Mouse (Mus musculus) neural tube, embryonic 13.5 days (tissue): Measurements from ENCODE around the gene Por. TPM values are rescaled to one million over a fixed set of nuclear protein-coding genes. Genes with fewer than 3 reads are reported as not detected.

Experiments used
- ATAC-seq: fragments of 200-750 bp; cut with Nextera tagmentation; 2 replicates; pipeline ENCODE4 v1.8.0; 2017; ENCODE audit warnings: low read depth, mild to moderate bottlenecking, moderate TSS enrichment, moderate library complexity
- H3K27ac ChIP-seq: fragments of 300-500 bp; sonication (generic); replicated peaks from 2 replicates; pipeline ENCODE4 v1.5.1; 2015; ENCODE audit warnings: moderate library complexity, mild to moderate bottlenecking, inconsistent platforms
- H3K27me3 ChIP-seq: fragments of 300-500 bp; sonication (generic); 2 replicates; pipeline ENCODE4 v1.6.1; 2015; ENCODE audit warnings: mild to moderate bottlenecking, inconsistent platforms
- H3K36me3 ChIP-seq: fragments of 300-500 bp; sonication (generic); 2 replicates; pipeline ENCODE4 v1.6.1; 2015; ENCODE audit warnings: mild to moderate bottlenecking, inconsistent platforms
- H3K4me1 ChIP-seq: fragments of 300-500 bp; sonication (generic); replicated peaks from 2 replicates; pipeline ENCODE4 v1.6.1; 2015; ENCODE audit warnings: inconsistent platforms
- H3K4me2 ChIP-seq: fragments of 300-500 bp; sonication (generic); 2 replicates; pipeline ENCODE4 v1.6.1; 2015; ENCODE audit warnings: inconsistent platforms, mild to moderate bottlenecking, moderate library complexity
- H3K4me3 ChIP-seq: fragments of 300-500 bp; sonication (generic); 2 replicates; pipeline ENCODE4 v1.5.1; 2015; ENCODE audit warnings: mild to moderate bottlenecking, inconsistent platforms
- H3K9ac ChIP-seq: fragments of 300-500 bp; sonication (generic); 2 replicates; pipeline ENCODE4 v1.6.1; 2015; ENCODE audit warnings: moderate library complexity, mild to moderate bottlenecking, inconsistent platforms
- H3K9me3 ChIP-seq: fragments of 300-500 bp; sonication (generic); 2 replicates; pipeline ENCODE4 v1.6.1; 2016; ENCODE audit warnings: inconsistent platforms
- WGBS: fragments of 180-500 bp; shearing (Covaris S2); methylation state at CpG from one replicate; pipeline ENCODE4 v1.1.7; 2015; 5-methylcytosine and 5-hydroxymethylcytosine counted together
- polyA plus RNA-seq: library from polyadenylated mRNA; unstranded; fragments of >200 nt; fragmentation: Nextera tagmentation; extraction: Ambion mirVana; gene quantifications from 2 replicates; pipeline ENCODE4 v1.2.1, GENCODE M21; 2015

Gene Por
- polyA plus RNA-seq, 1 experiment from 2014 or later = 110 TPM

DNA sequence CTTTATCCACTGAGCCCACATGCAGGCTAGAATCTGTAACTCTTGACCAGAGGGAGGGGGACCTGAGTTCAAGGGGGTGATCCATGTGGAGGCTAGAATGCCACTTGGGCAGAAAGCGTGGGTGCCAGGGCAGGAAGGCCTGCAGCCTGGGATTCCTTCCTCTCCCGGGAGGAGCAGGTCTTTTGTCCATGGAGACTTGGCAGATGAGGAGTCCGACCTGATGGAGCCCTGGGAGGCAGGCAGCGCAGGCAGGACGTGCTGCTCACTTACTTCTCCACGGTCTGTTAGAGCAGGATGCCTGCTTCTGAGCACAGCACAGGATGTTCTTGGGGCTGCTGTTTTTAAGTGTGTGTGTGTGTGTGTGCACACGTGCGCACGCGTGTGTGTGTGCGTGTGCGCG is 37.2 kb downstream of the Por start:
- Histone ChIP-seq H3K27ac (no peak overlapping the region), H3K9ac (no peak overlapping the region), H3K4me3 (no peak overlapping the region), H3K4me2 (no peak overlapping the region), H3K4me1 (peaks cover 1% of the 10 kb centered on the region; the same call in 1 of the 2 replicates), H3K27me3 (no peaks in the 10 kb centered on the region), H3K36me3 (peaks cover 45% of the 10 kb centered on the region), H3K9me3 (no peaks in the 10 kb centered on the region)
- WGBS = 95% methylated on average over 13 of the region's 13 CpGs
- ATAC-seq = no peak

DNA sequence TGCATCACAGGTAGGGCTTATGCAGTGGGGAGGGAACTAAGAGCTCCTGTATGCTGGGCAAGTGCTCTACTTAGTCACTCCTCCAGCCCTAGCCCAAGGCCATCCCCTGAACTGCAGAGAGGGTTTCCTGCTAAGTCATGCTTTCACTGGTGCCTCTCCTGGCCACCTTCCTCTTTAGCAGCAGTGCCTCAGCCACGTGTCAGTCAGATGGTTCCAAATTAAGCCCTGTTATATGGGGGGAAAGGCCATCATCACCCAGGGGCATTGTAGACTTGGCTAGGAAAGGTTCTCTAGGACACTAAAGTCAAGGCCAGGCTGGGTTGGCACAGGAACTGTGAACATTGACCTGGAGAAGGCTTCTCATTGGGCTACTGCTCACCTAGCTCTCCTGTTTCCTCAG is 38.0 kb downstream of the Por start:
- no peak overlapping the region for H3K4me3 ChIP-seq
- H3K9me3 ChIP-seq = no peaks in the 10 kb centered on the region
- H3K27me3 ChIP-seq = no peaks in the 10 kb centered on the region
- no peak overlapping the region for H3K4me2 ChIP-seq
- H3K27ac ChIP-seq = no peak overlapping the region
- ATAC-seq = no peak
- WGBS = 55% methylated on average over 1 of the region's 1 CpGs
- H3K9ac ChIP-seq = no peak overlapping the region
- peaks cover 9% of the 10 kb centered on the region for H3K4me1 ChIP-seq
- H3K36me3 ChIP-seq = peaks cover 39% of the 10 kb centered on the region

DNA sequence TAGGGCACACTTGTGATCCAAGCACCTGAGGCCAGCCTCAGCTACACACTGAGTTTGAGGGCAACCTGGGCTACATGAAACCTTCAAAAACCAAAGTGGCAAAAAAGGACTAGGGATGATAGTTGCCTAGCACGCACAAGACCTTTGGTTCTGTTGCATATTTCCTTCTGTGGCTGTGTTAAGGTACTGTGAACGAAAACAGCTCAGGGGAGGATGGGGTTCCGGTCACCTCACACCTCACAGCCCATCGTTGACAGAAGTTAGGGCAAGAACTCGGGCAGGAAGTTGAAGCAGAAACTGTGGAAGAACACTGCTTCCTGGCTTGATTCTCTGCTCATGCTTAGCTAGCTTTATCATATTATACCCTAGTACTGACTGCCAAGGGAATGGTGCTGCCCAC is 39.9 kb downstream of the Por start:
- no peak overlapping the region for H3K9ac ChIP-seq
- H3K4me2 ChIP-seq = no peak overlapping the region
- H3K27ac ChIP-seq = no peak overlapping the region
- H3K4me3 ChIP-seq = no peak overlapping the region
- WGBS = 96% methylated on average over 5 of the region's 5 CpGs
- peaks cover 39% of the 10 kb centered on the region for H3K36me3 ChIP-seq
- H3K4me1 ChIP-seq = peaks cover 23% of the 10 kb centered on the region
- H3K27me3 ChIP-seq = no peaks in the 10 kb centered on the region
- no peak for ATAC-seq
- no peaks in the 10 kb centered on the region for H3K9me3 ChIP-seq

DNA sequence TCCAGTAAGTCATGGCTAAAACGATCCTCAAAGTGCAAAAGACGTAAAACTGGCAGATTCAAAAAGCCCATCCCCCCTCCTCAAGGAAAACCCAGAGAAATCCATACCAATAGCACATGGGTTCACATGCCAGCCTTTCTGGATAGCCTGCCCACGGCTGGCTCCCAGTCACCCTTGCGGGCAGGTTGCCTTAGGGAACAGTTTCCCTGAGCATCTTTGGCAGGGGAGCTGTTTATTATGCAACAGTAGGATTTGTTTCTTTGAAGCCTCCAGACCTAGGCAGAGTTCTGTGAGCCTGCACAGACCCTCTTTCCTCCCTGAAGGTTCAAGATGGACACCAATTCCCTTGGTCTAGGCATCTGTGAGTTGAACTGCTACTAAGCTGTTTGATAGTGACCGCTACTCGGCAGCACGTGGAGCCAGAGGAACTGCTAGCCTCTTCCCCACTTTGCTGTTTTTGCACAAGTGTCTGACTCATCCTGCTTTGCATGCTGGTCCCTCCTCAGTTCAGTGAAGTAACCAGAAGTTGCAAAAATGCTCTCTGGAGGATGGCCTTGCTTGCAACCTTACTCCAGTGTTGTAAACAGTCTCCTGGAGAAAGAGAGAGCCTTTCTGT is 40.9 kb downstream of the Por start:
- no peak for ATAC-seq
- H3K27me3 ChIP-seq = no peaks in the 10 kb centered on the region
- no peak overlapping the region for H3K27ac ChIP-seq
- no peaks in the 10 kb centered on the region for H3K9me3 ChIP-seq
- no peak overlapping the region for H3K4me3 ChIP-seq
- no peak overlapping the region for H3K9ac ChIP-seq
- H3K36me3 ChIP-seq = peaks cover 35% of the 10 kb centered on the region
- H3K4me2 ChIP-seq = no peak overlapping the region
- WGBS = 83% methylated on average over 7 of the region's 7 CpGs
- H3K4me1 ChIP-seq = peaks cover 23% of the 10 kb centered on the region

DNA sequence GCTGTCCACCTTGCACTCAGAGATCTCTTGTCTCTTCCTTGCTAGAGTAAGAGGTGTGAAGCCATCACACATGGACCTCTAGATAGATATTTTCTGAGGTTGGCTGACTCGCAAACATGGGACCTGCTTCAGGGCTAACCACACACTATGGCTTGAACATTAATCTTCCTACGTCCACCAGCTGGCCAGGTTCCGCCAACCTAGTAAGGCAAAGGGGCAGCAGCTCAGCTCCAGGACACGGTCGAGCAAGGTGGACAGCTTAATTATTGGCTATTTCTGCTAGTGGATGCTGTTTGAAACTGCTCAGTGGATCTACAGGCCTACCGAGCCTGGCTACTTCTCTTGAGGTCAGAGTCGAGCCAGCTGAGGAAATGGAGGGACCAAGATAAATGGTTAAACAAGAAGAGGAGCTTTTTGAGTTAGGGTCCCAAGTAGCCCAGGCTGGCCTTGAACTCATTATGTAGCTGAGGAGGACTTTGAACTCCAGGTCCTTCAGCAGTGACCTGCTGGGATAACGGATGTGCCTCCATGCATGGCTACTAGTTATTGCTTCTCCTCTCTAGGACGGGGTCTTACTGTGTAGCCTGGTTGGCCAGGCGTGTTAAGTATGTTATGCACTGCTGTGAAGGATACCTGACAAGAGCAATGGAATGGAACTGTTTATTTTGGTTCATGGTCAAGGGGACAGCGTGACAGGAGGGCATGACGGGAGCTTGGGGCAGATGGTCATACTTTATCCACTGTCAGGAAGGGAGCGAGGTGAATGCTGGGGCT is 41.9 kb downstream of the Por start:
- Histone ChIP-seq H3K4me2 (no peak overlapping the region), H3K27me3 (no peaks in the 10 kb centered on the region), H3K9ac (no peak overlapping the region), H3K36me3 (peaks cover 36% of the 10 kb centered on the region), H3K4me1 (peaks cover 23% of the 10 kb centered on the region), H3K4me3 (no peak overlapping the region), H3K27ac (no peak overlapping the region), H3K9me3 (no peaks in the 10 kb centered on the region)
- WGBS = 87% methylated on average over 13 of the region's 13 CpGs
- no peak for ATAC-seq

DNA sequence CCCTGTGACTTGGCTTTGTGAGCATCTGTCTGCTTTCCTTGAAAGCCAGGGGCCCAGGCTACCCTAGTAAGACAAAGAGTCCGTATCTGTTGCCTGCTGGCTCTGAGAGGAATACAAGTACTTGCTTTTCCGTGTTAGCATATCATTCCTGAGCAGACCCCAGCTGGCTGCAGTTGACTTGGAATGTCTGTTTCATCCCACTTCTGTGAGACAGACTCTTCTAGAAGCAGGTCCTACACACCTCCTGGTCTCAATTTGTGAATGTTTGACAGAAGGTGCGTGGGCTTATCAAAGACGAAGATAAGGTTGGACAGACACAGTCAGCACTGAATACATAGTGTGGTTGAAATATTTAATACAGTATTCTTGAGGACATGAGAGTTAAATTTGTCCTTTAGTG is 43.0 kb downstream of the Por start:
- Histone ChIP-seq H3K27ac (no peak overlapping the region), H3K4me3 (no peak overlapping the region), H3K4me2 (no peak overlapping the region), H3K9ac (no peak overlapping the region), H3K9me3 (no peaks in the 10 kb centered on the region), H3K27me3 (no peaks in the 10 kb centered on the region), H3K4me1 (peaks cover 23% of the 10 kb centered on the region), H3K36me3 (peaks cover 36% of the 10 kb centered on the region)
- ATAC-seq = no peak
- 71% methylated on average over 4 of the region's 4 CpGs for WGBS

DNA sequence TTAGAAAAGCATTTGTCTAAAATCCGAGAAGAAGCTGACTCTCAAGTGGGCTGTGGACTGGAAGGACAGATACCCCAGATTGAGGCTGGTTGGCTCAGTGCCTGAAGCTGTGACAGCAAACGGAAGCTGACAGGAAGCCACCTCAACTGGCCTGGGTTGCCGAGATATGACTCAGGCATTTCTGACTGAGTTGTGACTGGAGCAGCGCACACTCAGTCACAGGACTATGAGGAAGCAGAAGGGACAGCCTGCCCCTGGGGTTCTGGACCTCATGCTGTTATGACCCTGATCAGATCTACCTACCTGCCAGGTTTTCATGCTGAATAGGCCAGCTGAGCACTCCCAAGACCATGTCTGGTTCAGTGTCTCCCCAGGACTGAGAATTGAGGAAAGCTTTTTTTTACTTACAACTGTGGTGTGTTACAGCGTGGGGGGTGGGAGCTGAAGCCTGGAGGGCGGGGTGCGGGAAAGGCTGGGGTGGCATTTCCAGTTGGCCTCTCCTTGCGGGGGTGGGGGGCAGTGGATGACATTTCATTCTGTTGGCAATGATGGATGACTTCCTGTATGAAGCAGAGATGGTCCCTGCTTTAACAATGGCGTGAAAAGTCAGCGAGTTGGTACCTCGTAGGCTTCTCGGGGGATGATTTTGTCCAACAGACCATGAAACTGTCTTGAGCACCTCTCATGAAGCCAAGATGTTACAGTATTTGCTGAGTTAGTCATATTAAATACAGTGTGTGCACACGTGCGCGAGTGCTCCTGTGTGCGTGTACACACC is 43.8 kb downstream of the Por start:
- no peak overlapping the region for H3K4me3 ChIP-seq
- no peaks in the 10 kb centered on the region for H3K27me3 ChIP-seq
- H3K9ac ChIP-seq = no peak overlapping the region
- 65% methylated on average over 16 of the region's 16 CpGs for WGBS
- no peaks in the 10 kb centered on the region for H3K9me3 ChIP-seq
- H3K36me3 ChIP-seq = peaks cover 36% of the 10 kb centered on the region
- H3K27ac ChIP-seq = no peak overlapping the region
- H3K4me2 ChIP-seq = no peak overlapping the region
- peaks cover 23% of the 10 kb centered on the region for H3K4me1 ChIP-seq
- no peak for ATAC-seq

DNA sequence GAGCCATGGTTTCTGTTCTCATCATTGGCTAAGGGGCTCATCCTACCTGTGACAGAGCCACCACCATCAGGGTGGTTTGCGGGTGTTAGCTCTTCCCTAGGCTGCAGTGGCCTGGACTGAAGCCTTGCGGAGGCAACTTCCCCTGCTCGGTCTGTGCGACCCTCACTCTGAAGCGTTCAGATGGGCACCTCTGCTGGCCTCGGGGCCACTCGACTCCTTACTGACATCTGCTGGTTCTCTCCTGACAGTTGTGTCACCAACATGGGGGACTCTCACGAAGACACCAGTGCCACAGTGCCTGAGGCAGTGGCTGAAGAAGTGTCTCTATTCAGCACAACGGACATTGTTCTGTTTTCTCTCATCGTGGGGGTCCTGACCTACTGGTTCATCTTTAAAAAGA is 45.8 kb downstream of the Por start:
- H3K9ac ChIP-seq = no peak overlapping the region
- WGBS = 55% methylated on average over 10 of the region's 10 CpGs
- peaks cover 39% of the 10 kb centered on the region for H3K36me3 ChIP-seq
- H3K4me1 ChIP-seq = peaks cover 23% of the 10 kb centered on the region
- no peaks in the 10 kb centered on the region for H3K27me3 ChIP-seq
- H3K27ac ChIP-seq = no peak overlapping the region
- H3K4me2 ChIP-seq = no peak overlapping the region
- no peak for ATAC-seq
- no peak overlapping the region for H3K4me3 ChIP-seq
- H3K9me3 ChIP-seq = no peaks in the 10 kb centered on the region

DNA sequence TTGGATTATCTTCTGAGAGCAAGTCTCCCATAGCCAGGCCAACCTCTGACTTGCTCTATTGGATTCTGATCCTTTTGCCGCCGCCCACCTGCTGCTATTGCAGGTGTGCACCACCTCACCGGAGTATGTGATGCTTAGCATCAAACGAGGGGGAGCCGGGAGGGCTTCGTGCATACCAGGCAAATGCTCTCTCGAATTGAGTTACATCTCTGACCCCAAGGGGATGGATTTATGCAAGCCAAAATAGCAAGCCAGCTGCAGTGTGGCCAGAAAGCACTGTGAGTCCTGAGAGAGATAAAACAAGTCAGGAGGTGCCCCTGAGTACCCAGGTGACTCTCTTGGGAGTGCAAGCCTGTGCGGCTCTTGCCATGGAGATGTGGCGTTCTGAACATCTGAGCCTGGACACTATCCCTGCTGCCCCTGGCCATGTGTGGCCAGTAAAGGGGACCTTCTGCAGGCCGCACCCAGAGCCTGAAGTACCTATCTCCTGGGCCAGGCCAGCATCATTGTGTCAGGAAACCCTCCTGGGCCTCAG is 49.8 kb downstream of the Por start:
- peaks cover 24% of the 10 kb centered on the region for H3K4me1 ChIP-seq
- no peak overlapping the region for H3K27ac ChIP-seq
- WGBS = 86% methylated on average over 10 of the region's 10 CpGs
- ATAC-seq = no peak
- no peak overlapping the region for H3K4me2 ChIP-seq
- H3K9me3 ChIP-seq = no peaks in the 10 kb centered on the region
- H3K4me3 ChIP-seq = no peak overlapping the region
- no peaks in the 10 kb centered on the region for H3K27me3 ChIP-seq
- H3K9ac ChIP-seq = no peak overlapping the region
- peaks cover 39% of the 10 kb centered on the region for H3K36me3 ChIP-seq

DNA sequence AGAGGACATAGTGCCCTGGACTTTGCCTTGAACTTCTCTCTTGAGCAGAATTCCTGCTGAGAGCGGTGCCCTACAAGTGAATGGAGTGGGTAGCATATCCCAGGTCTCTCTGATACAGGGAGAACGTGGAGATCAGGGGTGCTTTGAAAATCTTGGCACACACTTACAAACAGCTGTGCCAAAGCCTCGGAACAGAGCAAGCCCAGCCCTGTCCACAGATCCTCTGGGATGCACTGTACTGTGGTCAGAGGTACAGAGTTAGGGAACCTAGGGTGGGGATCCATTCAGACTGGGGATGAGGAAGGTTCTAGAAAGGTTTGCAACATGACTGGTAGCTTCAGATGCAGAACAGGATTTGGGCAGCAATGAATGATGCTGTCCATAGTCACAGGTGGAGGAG is 50.3 kb downstream of the Por start:
- H3K27me3 ChIP-seq = no peaks in the 10 kb centered on the region
- peaks cover 28% of the 10 kb centered on the region for H3K4me1 ChIP-seq
- WGBS = 80% methylated on average over 3 of the region's 3 CpGs
- H3K9me3 ChIP-seq = no peaks in the 10 kb centered on the region
- no peak overlapping the region for H3K9ac ChIP-seq
- H3K4me2 ChIP-seq = no peak overlapping the region
- no peak overlapping the region for H3K27ac ChIP-seq
- ATAC-seq = no peak
- no peak overlapping the region for H3K4me3 ChIP-seq
- peaks cover 39% of the 10 kb centered on the region for H3K36me3 ChIP-seq

DNA sequence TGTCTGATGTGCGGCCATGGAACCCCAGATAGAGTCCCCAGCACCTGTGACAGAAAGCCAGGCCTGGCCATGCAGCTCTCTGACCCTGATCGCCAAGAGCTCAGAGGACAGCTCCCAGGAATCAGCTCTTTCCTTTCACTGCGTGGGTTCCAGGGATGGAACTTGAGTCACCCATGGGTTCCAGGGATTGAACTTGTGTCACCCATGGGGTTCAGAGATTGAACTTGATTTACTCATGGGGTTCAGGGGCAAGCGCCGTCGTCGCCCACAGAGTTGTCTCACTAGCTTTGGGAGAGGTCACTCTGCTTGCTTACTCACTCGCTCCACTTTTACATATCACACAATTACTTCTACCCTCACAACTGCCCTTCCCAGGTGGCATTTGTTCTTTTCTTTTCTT is 51.2 kb downstream of the Por start:
- Histone ChIP-seq H3K4me3 (no peak overlapping the region), H3K9me3 (no peaks in the 10 kb centered on the region), H3K27ac (no peak overlapping the region), H3K9ac (no peak overlapping the region), H3K4me1 (peaks cover 38% of the 10 kb centered on the region), H3K27me3 (no peaks in the 10 kb centered on the region), H3K4me2 (no peak overlapping the region), H3K36me3 (peaks cover 33% of the 10 kb centered on the region)
- no peak for ATAC-seq
- 97% methylated on average over 8 of the region's 8 CpGs for WGBS

DNA sequence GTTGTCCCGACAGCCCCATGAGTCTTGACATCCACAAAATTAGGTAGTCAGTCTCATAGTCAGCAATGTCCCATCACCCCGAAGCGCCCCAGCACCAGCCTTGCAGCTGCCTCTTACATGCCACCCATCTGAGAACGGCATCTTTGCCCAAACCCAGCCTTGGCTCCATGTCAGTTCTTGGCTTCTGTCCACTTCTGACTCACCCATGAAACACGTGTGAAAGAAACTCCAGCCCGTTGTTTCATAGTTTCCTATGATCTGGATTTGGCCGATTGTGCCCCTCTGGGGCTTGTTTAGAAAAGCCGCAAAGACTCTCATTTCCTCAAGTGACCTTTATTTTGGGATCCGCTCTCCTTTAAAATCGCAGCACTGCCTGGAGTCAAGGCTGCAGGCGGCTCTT is 52.3 kb downstream of the Por start:
- 81% methylated on average over 11 of the region's 11 CpGs for WGBS
- H3K4me2 ChIP-seq = no peak overlapping the region
- ATAC-seq = no peak
- no peaks in the 10 kb centered on the region for H3K9me3 ChIP-seq
- H3K27me3 ChIP-seq = no peaks in the 10 kb centered on the region
- no peak overlapping the region for H3K4me3 ChIP-seq
- H3K36me3 ChIP-seq = peaks cover 24% of the 10 kb centered on the region
- H3K4me1 ChIP-seq = peaks cover 48% of the 10 kb centered on the region
- H3K9ac ChIP-seq = no peak overlapping the region
- H3K27ac ChIP-seq = no peak overlapping the region
